Mouse (Mus musculus) heart, embryonic 14.5 days (tissue): ENCODE data around the gene Pusl1. TPM values are rescaled to one million over a fixed set of nuclear protein-coding genes. Genes with fewer than 3 reads are reported as not detected.

Experiments used
- ATAC-seq: fragments of 200-750 bp; cut with Nextera tagmentation; 2 replicates; pipeline ENCODE4 v1.8.0; 2017; ENCODE audit warnings: low read depth, moderate TSS enrichment; ENCODE audit not compliant: insufficient number of reproducible peaks, insufficient read depth, low FRiP score
- H3K27ac ChIP-seq, 2 experiments: fragments of 200-500 bp in 1 of 2; fragments of 300-500 bp in 1 of 2; sonication (generic) in 1 of 2; replicated peaks in 1 of 2; 2 replicates each; pipeline ENCODE4 v1.5.1; 2012 to 2014; ENCODE audit warnings: low read depth in 2 of 2, low read length in 2 of 2, control low read depth in 1 of 2, mild to moderate bottlenecking in 1 of 2, mixed read lengths in 1 of 2; ENCODE audit not compliant: control insufficient read depth in 1 of 2, insufficient read depth in 1 of 2
- H3K27me3 ChIP-seq: fragments of 300-500 bp; sonication (generic); 2 replicates; pipeline ENCODE4 v1.6.1; 2014; ENCODE audit warnings: mild to moderate bottlenecking, low read length, control low read depth; ENCODE audit not compliant: control insufficient read depth, insufficient read depth
- H3K36me3 ChIP-seq: fragments of 300-500 bp; sonication (generic); 2 replicates; pipeline ENCODE4 v1.6.1; 2014; ENCODE audit warnings: mild to moderate bottlenecking, control low read depth, low read length, mixed read lengths; ENCODE audit not compliant: control insufficient read depth, insufficient read depth
- H3K4me1 ChIP-seq, 2 experiments: fragments of 200-500 bp in 1 of 2; fragments of 300-500 bp in 1 of 2; sonication (generic) in 1 of 2; 2 replicates each; pipeline ENCODE4 v1.6.1; 2012 to 2014; ENCODE audit warnings: low read length in 2 of 2, control low read depth in 1 of 2, mixed read lengths in 1 of 2; ENCODE audit not compliant: control insufficient read depth in 2 of 2, insufficient read depth in 2 of 2
- H3K4me2 ChIP-seq: fragments of 300-500 bp; sonication (generic); 2 replicates; pipeline ENCODE4 v1.6.1; 2014; ENCODE audit warnings: mild to moderate bottlenecking, low read length
- H3K4me3 ChIP-seq, 2 experiments: fragments of 200-500 bp in 1 of 2; fragments of 300-500 bp in 1 of 2; sonication (generic) in 1 of 2; 2 replicates each; pipeline ENCODE4 v1.5.1; 2012 to 2014; ENCODE audit warnings: low read length in 2 of 2, mild to moderate bottlenecking in 2 of 2, control low read depth in 1 of 2, low read depth in 1 of 2, moderate library complexity in 1 of 2; ENCODE audit not compliant: control insufficient read depth in 1 of 2, insufficient read depth in 1 of 2
- H3K9ac ChIP-seq: fragments of 300-500 bp; sonication (generic); 2 replicates; pipeline ENCODE4 v1.6.1; 2014; ENCODE audit warnings: mild to moderate bottlenecking, low read length
- H3K9me3 ChIP-seq: fragments of 300-500 bp; sonication (generic); 2 replicates; pipeline ENCODE4 v1.6.1; 2016; ENCODE audit warnings: low read length, control low read depth; ENCODE audit not compliant: control insufficient read depth
- WGBS: fragments of 180-500 bp; shearing (Covaris S2); extraction: QIAGEN DNeasy Blood & Tissue Kit; methylation state at CpG from one replicate; pipeline ENCODE4 v1.1.7; 2014; 5-methylcytosine and 5-hydroxymethylcytosine counted together
- polyA plus RNA-seq: library from polyadenylated mRNA; unstranded; fragments of >200 nt; fragmentation: Nextera tagmentation; extraction: Ambion mirVana; gene quantifications from 2 replicates; pipeline ENCODE4 v1.2.1, GENCODE M21; 2014

Pusl1 gene
- polyA plus RNA-seq, result 28.0 and 30.0 TPM in 2 replicates

GRCm38 (mm10) chr4:155891551-155892001 is at the start of gene Pusl1, which contains the start of gene Acap3:
Pusl1 (minus strand) TSS chr4:155891781.
Acap3 (plus strand) TSS chr4:155891822.
- Histone ChIP-seq H3K9me3 (no peaks in the 10 kb centered on the region), H3K4me3 (peak within 1 kb of the TSS; percentile 72 to 91), H3K4me1 (peaks cover 20 to 40% of the 10 kb centered on the region in 2 experiments), H3K4me2 (peak within 1 kb of the TSS; percentile 99), H3K9ac (peak within 1 kb of the TSS; percentile 90), H3K27me3 (no peaks in the 10 kb centered on the region), H3K27ac (peak within 1 kb of the TSS; percentile 94 to 99), H3K36me3 (peaks cover 38% of the 10 kb centered on the region)
- ATAC-seq, result peak; percentile 86
- under 1% methylated on average over 52 of the region's 52 CpGs for WGBS

GRCm38 (mm10) chr4:155932031-155932430 is 40.5 kb upstream of the Pusl1 start:
- Histone ChIP-seq H3K4me1 (no peaks in the 10 kb centered on the region), H3K27ac (no peak overlapping the region), H3K9ac (no peak overlapping the region), H3K9me3 (no peaks in the 10 kb centered on the region), H3K4me2 (no peak overlapping the region), H3K36me3 (no peaks in the 10 kb centered on the region), H3K27me3 (peaks cover 5% of the 10 kb centered on the region), H3K4me3 (no peak overlapping the region)
- WGBS, result 76% methylated on average over 1 of the region's 1 CpGs
- no peak for ATAC-seq

GRCm38 (mm10) chr4:155908751-155909150 is 17.2 kb upstream of the Pusl1 start:
- 81% methylated on average over 4 of the region's 4 CpGs for WGBS
- ATAC-seq, result no peak

GRCm38 (mm10) chr4:155908281-155908680 is 16.7 kb upstream of the Pusl1 start:
- ATAC-seq, result no peak
- H3K9me3 ChIP-seq, result no peaks in the 10 kb centered on the region
- H3K27ac ChIP-seq, result no peak overlapping the region
- H3K4me3 ChIP-seq, result no peak overlapping the region
- H3K4me2 ChIP-seq, result no peak overlapping the region
- H3K36me3 ChIP-seq, result peaks cover 31% of the 10 kb centered on the region
- H3K27me3 ChIP-seq, result no peaks in the 10 kb centered on the region
- H3K9ac ChIP-seq, result no peak overlapping the region
- 70% methylated on average over 7 of the region's 7 CpGs for WGBS
- no peaks in the 10 kb centered on the region for H3K4me1 ChIP-seq

More at GRCm38 (mm10) chr4:155908751-155909150, 17.2 kb upstream of the Pusl1 start:
- Histone ChIP-seq H3K4me3 (no peak overlapping the region), H3K4me1 (no peaks in the 10 kb centered on the region), H3K27me3 (no peaks in the 10 kb centered on the region), H3K9ac (no peak overlapping the region), H3K4me2 (no peak overlapping the region), H3K9me3 (no peaks in the 10 kb centered on the region), H3K27ac (no peak overlapping the region), H3K36me3 (peaks cover 26% of the 10 kb centered on the region)

GRCm38 (mm10) chr4:155907003-155907402 is 15.4 kb upstream of the Pusl1 start:
- Histone ChIP-seq H3K9me3 (no peaks in the 10 kb centered on the region), H3K9ac (no peak overlapping the region), H3K4me1 (no peaks in the 10 kb centered on the region), H3K4me3 (no peak overlapping the region), H3K4me2 (no peak overlapping the region), H3K36me3 (peaks cover 43% of the 10 kb centered on the region), H3K27me3 (no peaks in the 10 kb centered on the region), H3K27ac (no peak overlapping the region)
- 65% methylated on average over 11 of the region's 11 CpGs for WGBS
- ATAC-seq, result no peak

- H3K9me3 ChIP-seq, result no peaks in the 10 kb centered on the region
- WGBS, result 80% methylated on average over 9 of the region's 9 CpGs
- H3K4me3 ChIP-seq, result no peak overlapping the region
- no peak overlapping the region for H3K9ac ChIP-seq
- no peak overlapping the region for H3K4me2 ChIP-seq
- no peaks in the 10 kb centered on the region for H3K27me3 ChIP-seq
- H3K4me1 ChIP-seq, result peaks cover 2 to 4% of the 10 kb centered on the region in 2 experiments; a peak in 3 of 4 replicates
- H3K27ac ChIP-seq, result no peak overlapping the region
- ATAC-seq, result no peak
- peaks cover 50% of the 10 kb centered on the region for H3K36me3 ChIP-seq
Observed at GRCm38 (mm10) chr4:155906125-155906524, 14.5 kb upstream of the Pusl1 start.

- no peak overlapping the region for H3K27ac ChIP-seq
- no peak overlapping the region for H3K4me3 ChIP-seq
- H3K27me3 ChIP-seq, result no peaks in the 10 kb centered on the region
- no peak for ATAC-seq
- no peak overlapping the region for H3K4me2 ChIP-seq
- peaks cover 55% of the 10 kb centered on the region for H3K36me3 ChIP-seq
- WGBS, result 86% methylated on average over 13 of the region's 13 CpGs
- peaks cover 7 to 8% of the 10 kb centered on the region in 2 experiments; a peak in 3 of 4 replicates for H3K4me1 ChIP-seq
- H3K9me3 ChIP-seq, result no peaks in the 10 kb centered on the region
- H3K9ac ChIP-seq, result no peak overlapping the region
Observed at GRCm38 (mm10) chr4:155905634-155906033, 14.1 kb upstream of the Pusl1 start.
